Mouse (Mus musculus) spleen, postnatal 14 days (tissue): Measurements from ENCODE around the gene Lrrc26.

Source experiments
- DNase-seq, 2 experiments: peaks; one replicate each; pipeline ENCODE4 v3.0.0; 2021 to 2022; ENCODE audit warnings: low spot score in 2 of 2

The Lrrc26 gene

DNA sequence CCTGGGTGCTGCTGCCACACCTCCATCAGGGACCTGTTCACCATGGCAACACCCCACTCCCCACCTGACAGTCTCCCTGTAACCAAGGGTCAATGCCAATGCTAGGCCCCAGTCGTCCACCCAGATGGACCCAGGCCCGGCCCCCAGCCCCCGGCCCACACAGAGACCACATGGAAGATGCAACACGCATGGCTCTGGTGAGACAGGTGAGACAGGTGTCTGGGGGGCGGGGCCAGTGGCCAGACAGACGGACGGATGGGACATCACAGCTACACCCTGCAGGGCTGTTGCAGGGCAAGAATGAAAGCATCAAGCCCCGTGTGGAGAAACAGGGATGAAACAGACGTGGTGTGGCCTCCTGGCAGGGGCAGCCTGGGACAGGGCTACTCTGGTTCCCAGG, 4.0 kb downstream of the Lrrc26 start:
- DNase-seq: no peak

GRCm38 (mm10) chr2:25297093-25297492, 7.4 kb downstream of the Lrrc26 start:
- no peak for DNase-seq

- no peak for DNase-seq
These were observed 8.3 kb downstream of the Lrrc26 start for GRCm38 (mm10) chr2:25298046-25298445.

- no peak for DNase-seq
These were observed 13.7 kb downstream of the Lrrc26 start for GRCm38 (mm10) chr2:25303452-25303851.

- DNase-seq: no peak
These were observed 14.4 kb downstream of the Lrrc26 start for GRCm38 (mm10) chr2:25303931-25304656.

GRCm38 (mm10) chr2:25304657-25305541, 15.2 kb downstream of the Lrrc26 start:
- no peak for DNase-seq

GRCm38 (mm10) chr2:25305587-25306359, 16.1 kb downstream of the Lrrc26 start:
- no peak for DNase-seq

DNA sequence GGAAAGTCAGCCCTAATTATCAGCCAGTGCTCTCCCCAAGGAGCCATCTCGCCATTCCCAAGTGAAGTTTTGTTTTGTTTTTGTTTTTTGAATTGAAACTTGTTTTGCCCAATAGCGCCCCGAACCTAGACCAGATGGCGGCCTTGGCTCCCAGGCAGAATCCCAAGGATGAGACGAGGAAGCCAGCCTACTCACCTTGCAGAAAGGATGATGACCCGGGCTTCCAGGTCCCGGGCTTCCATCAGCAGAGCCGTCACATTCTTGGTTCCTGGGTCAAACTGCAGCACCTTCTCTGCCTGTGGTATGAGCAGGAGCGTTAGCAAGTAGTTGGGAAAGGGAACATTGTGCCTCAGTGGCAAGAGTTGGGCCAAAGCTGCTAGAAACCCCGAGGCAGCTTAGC, 20.5 kb downstream of the Lrrc26 start:
- DNase-seq: no peak

DNA sequence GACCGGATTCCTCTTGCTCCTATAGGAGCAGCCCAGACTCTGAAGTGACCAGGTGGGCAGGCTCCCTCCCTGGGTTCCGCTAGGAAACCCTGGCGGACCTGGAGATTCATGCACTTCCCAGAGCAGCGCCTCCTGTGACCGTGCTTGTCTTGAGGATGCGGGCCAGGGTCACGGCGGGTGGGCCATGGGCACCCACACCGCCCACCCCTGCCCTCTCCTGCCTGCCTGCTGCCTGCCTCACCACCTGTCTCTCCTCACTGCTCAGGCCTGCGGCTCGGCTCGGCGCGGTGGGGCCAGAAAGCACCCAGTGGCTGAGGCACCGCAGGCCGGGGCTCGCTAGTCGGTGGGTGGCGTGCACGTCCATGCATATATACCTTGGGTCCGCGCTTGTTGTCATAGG, 21.3 kb downstream of the Lrrc26 start:
- DNase-seq: no peak

GRCm38 (mm10) chr2:25311491-25311891, 21.8 kb downstream of the Lrrc26 start:
- no peak for DNase-seq

- no peak for DNase-seq
These were observed 28.6 kb downstream of the Lrrc26 start for GRCm38 (mm10) chr2:25318119-25318966.

DNA sequence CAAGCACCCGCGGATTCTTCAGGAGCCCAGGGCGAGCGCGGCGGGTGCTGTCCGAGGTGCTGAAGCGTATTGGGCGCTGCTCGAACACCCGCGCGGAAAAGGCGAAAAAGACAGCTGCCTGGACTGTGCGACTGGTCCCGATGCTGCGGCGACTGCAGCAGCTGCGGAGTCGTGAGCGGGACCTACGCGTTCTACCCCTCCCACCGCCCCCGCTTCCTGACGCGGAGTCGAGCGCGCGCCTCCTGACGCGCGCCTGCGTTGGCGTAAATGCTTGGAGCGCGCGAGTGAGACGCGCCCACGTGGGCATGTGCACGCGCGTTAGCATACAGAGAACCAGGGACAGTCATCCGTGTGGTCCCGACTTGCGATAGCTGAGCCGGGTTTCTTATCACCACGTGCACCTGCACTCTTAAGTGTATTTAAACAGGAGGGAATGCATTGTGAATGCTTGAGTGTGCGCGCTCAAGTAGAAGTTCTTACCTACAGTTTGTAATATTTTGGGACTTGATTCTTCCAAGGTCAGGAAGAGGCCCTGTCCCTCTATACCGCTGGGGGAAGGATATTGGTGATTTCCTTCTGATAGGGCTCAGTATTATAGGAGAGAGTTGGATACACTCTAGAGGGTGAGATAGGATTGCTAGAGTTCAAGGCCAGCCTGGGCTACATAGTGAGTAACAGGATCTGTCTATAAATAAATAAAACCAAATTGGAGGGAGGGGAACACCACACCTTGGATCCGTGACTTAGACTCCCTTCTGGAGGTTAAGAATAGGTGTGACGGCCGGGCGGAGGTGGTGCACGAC, 29.5 kb downstream of the Lrrc26 start, which contains the start of gene Grin1:
TSS of gene Grin1 (minus strand) at position 217 of the 803 bp plus-strand sequence.
- DNase-seq: peak in 1 of 2 experiments; percentile 56

- DNase-seq: no peak
These were observed 30.4 kb downstream of the Lrrc26 start for GRCm38 (mm10) chr2:25320084-25320483.

GRCm38 (mm10) chr2:25326036-25326435, 36.3 kb downstream of the Lrrc26 start:
- no peak for DNase-seq

DNA sequence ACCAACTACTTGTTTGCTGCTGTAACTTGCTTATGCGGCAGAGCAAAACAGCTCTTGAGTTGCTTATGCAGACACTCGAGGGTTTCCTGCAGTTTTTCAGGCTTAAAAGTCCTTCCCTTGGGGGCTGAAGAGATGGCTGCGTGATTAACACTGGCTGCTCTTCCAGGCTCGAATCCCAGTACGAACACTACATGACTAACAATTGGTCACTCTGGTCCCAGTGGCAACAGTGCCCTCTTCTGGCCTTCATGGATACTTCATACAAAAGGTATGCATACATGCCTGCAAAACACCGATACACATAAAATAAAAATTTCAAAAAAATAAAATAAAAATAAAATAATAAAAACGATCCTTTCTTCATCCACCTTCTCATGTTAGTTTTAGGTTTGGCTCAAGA, 38.7 kb downstream of the Lrrc26 start:
- no peak for DNase-seq

DNA sequence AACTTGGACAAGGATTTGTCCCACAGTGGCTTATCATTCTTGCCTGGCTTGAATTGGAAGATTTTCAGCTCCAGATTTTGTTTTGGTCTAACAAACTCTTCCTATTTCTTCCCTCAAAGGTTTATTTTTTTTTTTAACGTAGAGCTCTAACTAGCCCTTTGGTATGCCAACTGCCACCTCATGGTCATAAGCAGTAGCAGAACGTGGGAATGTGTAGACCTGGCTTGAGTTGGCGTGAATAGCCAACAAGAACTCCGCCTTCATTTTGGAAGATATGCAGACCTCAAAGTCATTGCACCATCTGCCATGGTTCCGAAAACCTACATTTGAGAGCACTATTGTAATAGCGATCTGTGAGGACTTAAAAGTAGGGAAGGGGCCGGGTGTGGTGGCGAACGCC, 41.8 kb downstream of the Lrrc26 start:
- no peak for DNase-seq

GRCm38 (mm10) chr2:25332286-25333160, 42.8 kb downstream of the Lrrc26 start, which contains the start of gene Man1b1:
Gene Man1b1 (plus strand): TSS chr2:25332338.
- peak; percentile 99 for DNase-seq

DNA sequence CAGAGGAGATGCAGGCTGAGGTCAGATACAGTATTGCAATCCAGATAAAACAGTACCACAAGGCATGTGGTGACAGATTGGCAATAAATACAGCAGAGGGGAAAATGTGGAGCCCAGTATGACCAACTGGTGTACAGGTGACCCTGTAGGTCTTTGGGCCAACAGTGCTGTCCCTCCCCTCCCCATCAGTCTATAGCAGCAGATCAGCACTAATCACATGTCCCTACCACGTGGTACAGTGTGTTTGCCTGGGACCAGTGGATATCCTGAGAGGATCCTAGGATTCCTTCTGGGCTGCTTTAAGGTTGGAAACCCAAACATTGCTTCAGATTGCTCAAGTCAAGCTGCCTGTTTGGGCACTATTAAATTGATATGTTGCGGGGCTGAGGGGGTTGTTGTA, 43.9 kb downstream of the Lrrc26 start:
- no peak for DNase-seq

DNA sequence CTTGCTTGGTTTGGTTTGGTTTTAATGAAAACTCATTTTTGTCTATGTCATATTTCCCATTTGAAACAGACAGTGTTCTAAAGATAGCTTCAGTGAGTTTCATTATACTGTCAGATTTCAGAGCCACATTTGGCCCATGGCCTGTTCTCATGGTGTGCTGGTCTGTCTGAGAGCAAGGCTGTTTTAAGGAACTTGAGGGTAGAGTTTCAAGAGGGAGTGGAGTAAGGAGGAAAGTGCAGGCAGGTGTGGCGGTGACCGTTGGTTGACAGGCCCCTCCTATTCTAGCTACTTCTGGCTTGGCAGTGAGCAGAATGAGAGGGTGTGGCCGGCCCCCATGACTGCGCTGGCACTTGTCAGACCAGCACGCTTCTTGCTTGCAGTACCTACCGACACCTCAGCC, 48.6 kb downstream of the Lrrc26 start:
- no peak for DNase-seq
